Mouse (Mus musculus): ENCODE data around the gene Arid1b. TPM values are rescaled to one million over a fixed set of nuclear protein-coding genes. Genes with fewer than 3 reads are reported as not detected.

Arid1b gene
- total RNA-seq, 2 experiments from 2014 or later = 92.8 to 107 TPM

GRCm38 (mm10) chr17:5052800-5053179 lies 58.7 kb downstream of the Arid1b start:
- no peak for DNase-seq (ENCODE audit: low spot score in 2 of 2)

DNA sequence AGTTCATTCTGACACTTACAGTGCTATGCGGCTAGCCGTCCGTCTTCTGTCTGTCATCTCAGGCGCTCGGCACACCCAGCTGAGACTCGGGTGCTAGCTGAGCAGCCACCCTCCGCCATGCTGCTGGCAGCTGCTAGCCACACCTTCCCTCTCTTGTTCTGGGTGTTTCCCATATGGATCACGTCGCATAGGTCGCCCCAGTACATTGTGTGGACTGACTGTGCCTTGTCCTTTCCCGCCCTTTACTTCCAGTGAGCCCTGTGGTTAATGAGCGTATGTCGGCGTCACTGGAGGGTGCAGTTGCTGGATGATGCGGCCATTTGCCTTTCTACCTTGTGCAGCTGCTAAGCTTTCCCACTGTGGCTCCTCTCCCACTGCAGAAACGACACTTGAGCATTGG lies 59.1 kb downstream of the Arid1b start:
- no peak for DNase-seq (ENCODE audit: low spot score in 2 of 2)

GRCm38 (mm10) chr17:5055412-5055811 lies 61.3 kb downstream of the Arid1b start:
- no peak for DNase-seq (ENCODE audit: low spot score in 2 of 2)

- DNase-seq (ENCODE audit: low spot score in 2 of 2) = no peak
These were observed 62.5 kb downstream of the Arid1b start for GRCm38 (mm10) chr17:5056654-5057053.

GRCm38 (mm10) chr17:5057286-5057685 lies 63.2 kb downstream of the Arid1b start:
- no peak for DNase-seq (ENCODE audit: low spot score in 2 of 2)

DNA sequence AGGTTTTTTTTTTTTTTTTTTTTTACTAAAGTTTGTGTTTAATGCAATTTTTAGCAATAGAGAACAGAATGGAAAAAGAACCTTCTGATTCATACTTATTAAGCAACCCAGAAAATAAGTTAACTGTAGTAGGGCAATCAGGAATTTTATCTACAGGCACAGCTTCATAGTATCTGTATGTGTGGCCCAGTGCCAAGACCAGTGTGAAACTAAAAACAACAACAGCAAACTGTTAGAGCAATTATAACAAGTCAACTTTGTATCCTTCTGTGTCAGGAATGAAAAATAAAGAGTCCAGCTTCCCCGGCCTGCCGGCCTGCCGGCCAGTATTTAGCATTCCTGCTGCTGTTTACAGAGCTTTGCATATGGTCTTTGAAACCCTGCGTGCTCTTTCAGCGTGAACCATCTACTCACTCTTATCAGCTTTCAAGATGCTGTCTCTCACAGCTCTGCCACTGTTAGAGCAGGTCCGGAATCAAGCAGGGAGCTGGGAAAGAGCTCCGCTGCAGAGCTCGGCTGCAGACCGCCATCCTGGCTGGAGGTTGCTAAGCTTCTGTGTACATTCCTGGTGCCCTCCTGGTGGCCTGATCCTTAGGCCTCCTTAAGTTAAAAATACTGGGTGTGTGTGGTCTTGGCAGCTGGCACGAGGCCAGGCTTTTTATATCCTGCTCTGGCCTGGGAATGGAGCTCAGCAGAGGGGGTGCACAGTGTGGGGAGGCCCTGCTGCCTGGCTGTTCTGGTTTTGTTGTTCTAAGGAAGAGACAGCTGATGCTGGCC lies 64.0 kb downstream of the Arid1b start:
- DNase-seq (ENCODE audit: low spot score in 2 of 2) = peak in 1 of 2 experiments; percentile 23

DNA sequence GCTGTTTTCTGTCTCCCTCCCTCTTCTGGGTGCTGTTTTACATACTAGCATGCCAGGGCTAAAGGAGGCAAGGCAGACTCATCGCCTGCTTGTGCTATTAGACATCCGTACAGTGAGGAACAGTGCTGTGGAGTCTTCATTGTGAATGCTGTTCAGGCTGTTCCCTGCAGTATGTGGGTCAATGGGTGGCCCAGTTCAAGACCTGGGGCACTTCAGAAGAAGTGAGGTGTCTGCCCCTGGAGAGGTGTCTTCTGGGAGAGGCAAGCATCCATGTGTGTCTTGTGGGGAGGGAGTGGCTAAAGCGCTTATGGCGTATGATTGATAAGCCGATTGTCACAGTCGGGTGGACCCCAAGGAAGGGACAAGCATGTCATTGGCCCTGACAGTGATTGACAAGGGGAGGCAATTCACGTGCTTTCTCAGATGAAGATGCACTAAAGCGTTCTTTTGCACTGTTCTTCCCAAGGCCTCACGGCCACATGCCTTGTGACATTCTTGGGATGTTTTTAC lies 65.0 kb downstream of the Arid1b start:
- no peak for DNase-seq (ENCODE audit: low spot score in 2 of 2)

DNA sequence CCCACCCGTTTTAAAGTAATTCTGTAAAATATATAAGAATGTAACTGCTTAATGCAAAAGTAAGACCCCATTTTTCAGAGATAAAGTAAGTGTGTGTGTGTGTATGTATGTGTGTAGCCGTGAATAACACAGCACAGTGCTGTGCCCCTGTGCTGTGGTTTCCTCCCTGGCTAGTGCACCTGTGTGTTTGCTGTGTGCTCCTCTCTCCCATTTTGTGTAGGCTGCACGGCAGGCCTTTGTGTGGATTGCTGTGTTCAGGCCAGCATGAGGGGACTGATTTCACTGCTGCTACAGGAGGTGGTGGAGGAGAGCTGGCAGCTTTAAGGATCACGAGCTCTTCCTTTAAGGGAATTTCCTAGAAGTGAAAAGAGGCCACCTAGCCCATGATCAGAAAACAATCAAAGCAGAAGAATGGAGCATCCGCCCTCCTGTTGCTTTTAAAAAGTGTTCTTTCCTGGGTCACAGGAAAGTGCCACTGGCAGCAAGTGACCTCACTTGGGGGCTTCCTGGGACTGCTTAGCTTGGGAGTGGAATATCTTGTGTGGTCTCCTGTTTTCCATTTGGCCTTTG lies 66.5 kb downstream of the Arid1b start:
- no peak for DNase-seq (ENCODE audit: low spot score in 2 of 2)

GRCm38 (mm10) chr17:5061183-5061582 lies 67.1 kb downstream of the Arid1b start:
- DNase-seq (ENCODE audit: low spot score in 2 of 2) = no peak

DNA sequence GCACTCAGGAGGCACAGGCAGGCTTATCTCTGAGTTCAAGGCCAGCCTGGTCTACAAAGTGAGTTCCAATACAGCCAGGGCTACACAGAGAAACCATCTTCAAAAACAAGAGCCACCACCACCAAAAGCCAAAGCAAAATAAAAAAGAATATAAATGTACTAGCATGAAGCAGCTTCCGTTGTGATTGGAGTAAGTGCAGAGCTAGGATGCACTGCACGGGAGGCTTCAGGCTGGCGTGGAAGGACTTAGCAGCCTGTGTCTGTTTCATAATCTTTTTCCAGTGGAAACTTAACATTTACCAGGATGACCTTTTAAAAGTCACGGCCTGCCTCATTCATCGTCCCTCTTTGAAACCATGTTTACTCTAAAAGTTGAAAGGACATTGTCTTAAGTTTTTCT lies 67.5 kb downstream of the Arid1b start:
- DNase-seq (ENCODE audit: low spot score in 2 of 2) = no peak

DNA sequence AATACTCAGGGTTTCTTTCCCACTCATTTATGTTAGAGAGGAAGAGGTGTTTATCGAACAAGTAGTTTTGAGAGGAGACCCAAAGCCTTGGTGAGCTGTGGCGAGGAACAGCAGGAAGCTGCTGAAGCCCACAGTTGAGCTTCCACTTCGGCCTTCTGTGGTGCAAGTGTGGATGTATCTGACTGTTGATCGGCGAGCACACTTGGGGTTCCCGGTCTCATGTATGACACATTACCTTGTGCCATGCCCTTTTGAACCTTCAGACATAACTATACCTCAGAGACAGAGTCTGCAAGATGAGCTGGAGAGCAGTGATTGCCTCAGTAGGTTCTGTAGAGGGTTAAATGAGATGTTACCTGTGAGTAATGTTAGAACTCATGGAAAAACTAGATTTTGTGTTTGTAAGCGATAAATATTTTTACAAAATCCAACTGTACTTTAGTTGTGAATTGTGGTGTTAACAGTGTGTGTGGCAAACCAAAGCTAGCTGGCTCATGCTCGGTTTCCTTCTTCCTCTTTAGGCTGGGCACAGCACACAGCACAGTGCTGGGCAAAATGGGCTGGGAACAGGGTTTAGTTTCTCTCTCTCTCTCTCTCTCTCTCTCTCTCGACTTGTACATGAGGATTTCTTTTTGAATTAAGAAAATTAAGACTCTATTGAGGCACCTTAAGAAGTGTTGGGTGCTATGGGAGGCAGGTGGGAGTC lies 69.5 kb downstream of the Arid1b start:
- no peak for DNase-seq (ENCODE audit: low spot score in 2 of 2)

GRCm38 (mm10) chr17:5064777-5065176 lies 70.6 kb downstream of the Arid1b start:
- no peak for DNase-seq (ENCODE audit: low spot score in 2 of 2)

GRCm38 (mm10) chr17:5065270-5065669 lies 71.1 kb downstream of the Arid1b start:
- DNase-seq (ENCODE audit: low spot score in 2 of 2) = no peak

- no peak for DNase-seq (ENCODE audit: low spot score in 2 of 2)
These were observed 72.7 kb downstream of the Arid1b start for GRCm38 (mm10) chr17:5066835-5067234.

- no peak for DNase-seq (ENCODE audit: low spot score in 2 of 2)
These were observed 73.1 kb downstream of the Arid1b start for GRCm38 (mm10) chr17:5067264-5067663.

- DNase-seq (ENCODE audit: low spot score in 2 of 2) = no peak
These were observed 76.3 kb downstream of the Arid1b start for GRCm38 (mm10) chr17:5070399-5070798.

DNA sequence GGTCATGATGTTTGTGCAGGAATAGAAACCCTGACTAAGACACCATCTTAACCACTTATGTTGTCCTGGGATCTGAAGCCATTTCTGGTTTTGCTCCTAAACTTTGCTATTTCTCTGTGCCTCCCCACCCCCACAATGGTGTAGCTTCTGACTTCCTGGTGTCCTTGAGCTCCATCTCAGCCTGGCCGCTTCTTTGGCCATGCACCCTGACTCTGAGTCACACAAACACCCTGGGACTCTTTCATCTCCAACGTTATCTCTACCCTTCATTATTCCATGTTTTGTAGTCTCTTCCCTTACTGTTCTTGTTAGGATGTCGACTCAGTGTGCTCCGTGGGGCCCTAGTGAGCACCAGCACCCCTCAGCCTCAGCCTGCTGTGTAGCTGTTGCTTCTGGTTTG lies 78.4 kb downstream of the Arid1b start:
- no peak for DNase-seq (ENCODE audit: low spot score in 2 of 2)

GRCm38 (mm10) chr17:5074752-5075506 lies 80.8 kb downstream of the Arid1b start:
- no peak for DNase-seq (ENCODE audit: low spot score in 2 of 2)

GRCm38 (mm10) chr17:5077996-5078395 lies 83.9 kb downstream of the Arid1b start:
- no peak for DNase-seq (ENCODE audit: low spot score in 2 of 2)

GRCm38 (mm10) chr17:5078576-5078975 lies 84.4 kb downstream of the Arid1b start:
- DNase-seq (ENCODE audit: low spot score in 2 of 2) = no peak

DNA sequence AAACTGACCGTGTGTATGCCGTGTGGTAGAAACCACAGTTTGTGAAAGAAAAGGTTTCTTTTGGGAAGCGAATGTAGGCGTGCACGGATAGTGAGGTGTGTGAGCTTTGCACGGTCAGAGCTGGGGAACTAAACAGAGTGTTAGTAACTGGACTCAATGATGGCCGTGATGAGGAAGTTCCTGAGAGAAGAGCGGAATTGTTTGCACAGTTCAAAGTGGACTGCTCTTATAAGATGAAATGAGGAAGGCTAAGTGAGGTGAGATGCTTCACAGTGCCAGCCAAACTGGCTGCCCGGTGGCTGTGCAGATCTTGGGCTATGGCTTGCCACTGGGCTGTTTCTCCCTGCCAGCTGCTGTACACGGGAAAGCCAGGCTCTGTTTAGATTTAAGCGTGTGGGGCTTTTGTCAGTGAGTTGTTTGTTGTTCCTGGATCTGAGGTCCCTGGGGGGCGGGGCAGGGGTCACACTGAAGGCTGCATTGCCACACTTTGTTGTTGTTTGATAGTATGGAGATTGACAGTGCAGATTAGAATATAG lies 86.8 kb downstream of the Arid1b start:
- DNase-seq (ENCODE audit: low spot score in 2 of 2) = no peak
